Comparison of ENCODE assay signal across 23 mouse cellular contexts in the genomic region with DNA sequence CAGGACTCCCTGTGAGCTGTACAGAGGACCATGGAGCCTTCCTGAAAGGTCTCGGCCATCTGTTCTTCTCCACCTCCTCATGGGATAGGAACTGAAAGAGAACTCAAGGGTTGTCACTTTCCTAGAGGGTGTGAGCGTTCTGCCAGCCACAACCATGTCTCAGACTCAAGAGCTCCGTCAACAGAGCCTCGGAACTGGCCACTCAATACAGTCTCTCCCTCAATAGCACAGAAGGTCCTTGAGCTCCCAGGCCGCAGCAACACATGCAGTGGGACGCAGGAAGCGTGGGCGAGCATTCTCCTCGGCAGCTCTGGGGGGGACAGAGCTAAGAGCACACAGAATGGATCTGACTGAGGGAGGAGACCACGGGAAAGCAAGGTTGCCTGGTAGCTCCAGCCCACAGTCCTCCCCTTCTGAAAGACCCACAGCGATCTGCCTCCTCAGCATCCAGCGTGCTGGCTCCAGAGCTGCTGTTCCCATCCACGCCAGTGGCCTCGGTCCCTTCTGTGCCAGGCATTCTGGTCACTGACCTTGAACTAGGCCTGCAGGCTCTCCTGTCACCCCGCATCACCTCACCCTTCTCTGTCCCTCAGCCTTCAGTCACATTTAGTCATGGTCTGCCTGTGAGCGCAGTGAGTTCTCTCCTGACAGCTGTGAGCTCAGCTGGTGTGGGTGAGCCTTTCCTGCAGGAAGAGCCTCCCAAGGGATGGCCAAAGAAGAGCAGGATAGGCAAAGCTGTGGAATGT. TPM values are rescaled to one million over a fixed set of nuclear protein-coding genes. Genes with fewer than 3 reads are reported as not detected.
DNase-seq lines count a peak whose midpoint lies in the region; ATAC-seq and TF ChIP-seq lines count a peak whose summit lies in the region.
"Had no signal": no experiment of that assay in that cellular context is flagged by ENCODE, and none has a peak within 500 bp of the region (broad histone marks: within the 10 kb centered on the region; RNA-seq: fewer than 3 reads in every experiment).

No protein-coding gene starts in this region.

- H3K36me3 ChIP-seq in hindbrain, postnatal 0 days (ENCODE audit: insufficient read depth, low read length), result peaks cover 3% of the 10 kb centered on the region
- no peaks in the 10 kb centered on the region for H3K36me3 ChIP-seq in hindbrain, embryonic 16.5 days (ENCODE audit: control insufficient read depth, insufficient read depth, low read length)
- peaks cover 6% of the 10 kb centered on the region; the same call in 1 of the 2 replicates for H3K36me3 ChIP-seq in midbrain, embryonic 16.5 days (ENCODE audit: control insufficient read depth, insufficient read depth, low read length)
- H3K36me3 ChIP-seq in midbrain, embryonic 13.5 days, result peaks cover 17% of the 10 kb centered on the region; the same call in 1 of the 2 replicates
- no peaks in the 10 kb centered on the region for H3K36me3 ChIP-seq in forebrain, embryonic 13.5 days (ENCODE audit: poor library complexity, severe bottlenecking)
- H3K36me3 ChIP-seq: embryonic facial prominence, embryonic 10.5 days; limb, embryonic 10.5 days; liver, embryonic 15.5 days had no signal

- no peak overlapping the region for H3K4me2 ChIP-seq in hindbrain, postnatal 0 days (ENCODE audit: low read depth, low read length)
- no peak overlapping the region for H3K4me2 ChIP-seq in hindbrain, embryonic 16.5 days (ENCODE audit: low read length)
- no peak overlapping the region for H3K4me2 ChIP-seq in midbrain, embryonic 16.5 days (ENCODE audit: low read length)
- no peak overlapping the region for H3K4me2 ChIP-seq in midbrain, embryonic 13.5 days (replicated peaks)
- H3K4me2 ChIP-seq in forebrain, embryonic 13.5 days, result no peak overlapping the region
- H3K4me2 ChIP-seq: liver, embryonic 15.5 days had no signal

- H3K27ac ChIP-seq in hindbrain, postnatal 0 days, result 0 out of 2 replicates have a peak overlapping the region, but pooled peaks have one; percentile 7
- no peak overlapping the region for H3K27ac ChIP-seq in hindbrain, embryonic 16.5 days (ENCODE audit: low read depth, low read length)
- H3K27ac ChIP-seq in midbrain, embryonic 16.5 days (ENCODE audit: low read length), result no peak overlapping the region
- no peak overlapping the region for H3K27ac ChIP-seq in midbrain, embryonic 13.5 days
- no peak overlapping the region for H3K27ac ChIP-seq in forebrain, embryonic 13.5 days
- H3K27ac ChIP-seq: embryonic facial prominence, embryonic 10.5 days; kidney, postnatal 0 days; limb, embryonic 10.5 days; liver, embryonic 15.5 days had no signal

- ATAC-seq in hindbrain, postnatal 0 days, result no peak
- no peak for ATAC-seq in hindbrain, embryonic 16.5 days
- no peak for ATAC-seq in midbrain, embryonic 16.5 days
- ATAC-seq in midbrain, embryonic 13.5 days, result no peak
- ATAC-seq in forebrain, embryonic 13.5 days, result no peak
- ATAC-seq: forebrain, embryonic 16.5 days had no signal

- TF ChIP-seq CTCF in hindbrain, postnatal 0 days (IDR thresholded peaks at IDR 0.05; ENCODE audit: low read depth), result no peak

- H3K4me3 ChIP-seq in hindbrain, postnatal 0 days (ENCODE audit: low read length), result no peak overlapping the region
- no peak overlapping the region for H3K4me3 ChIP-seq in hindbrain, embryonic 16.5 days (ENCODE audit: low read length)
- no peak overlapping the region for H3K4me3 ChIP-seq in midbrain, embryonic 16.5 days (ENCODE audit: low read depth, low read length)
- H3K4me3 ChIP-seq in midbrain, embryonic 13.5 days (replicated peaks), result no peak overlapping the region
- no peak overlapping the region for H3K4me3 ChIP-seq in forebrain, embryonic 13.5 days
- H3K4me3 ChIP-seq: embryonic facial prominence, embryonic 10.5 days; limb, embryonic 10.5 days; liver, embryonic 15.5 days had no signal

- H3K9ac ChIP-seq in hindbrain, postnatal 0 days (replicated peaks; ENCODE audit: low read length), result no peak overlapping the region
- no peak overlapping the region for H3K9ac ChIP-seq in hindbrain, embryonic 16.5 days (ENCODE audit: low read depth, low read length)
- H3K9ac ChIP-seq in midbrain, embryonic 16.5 days (ENCODE audit: low read depth, low read length), result peak overlapping the region; percentile 16; the same call in 1 of the 2 replicates
- H3K9ac ChIP-seq in midbrain, embryonic 13.5 days (replicated peaks), result no peak overlapping the region
- H3K9ac ChIP-seq in forebrain, embryonic 13.5 days, result no peak overlapping the region
- H3K9ac ChIP-seq: liver, embryonic 15.5 days had no signal

- H3K9me3 ChIP-seq in hindbrain, postnatal 0 days (ENCODE audit: low read length), result no peaks in the 10 kb centered on the region
- no peaks in the 10 kb centered on the region for H3K9me3 ChIP-seq in hindbrain, embryonic 16.5 days (ENCODE audit: control insufficient read depth, low read length)
- no peaks in the 10 kb centered on the region for H3K9me3 ChIP-seq in midbrain, embryonic 16.5 days (replicated peaks; ENCODE audit: control insufficient read depth, low read length, poor library complexity, severe bottlenecking)
- no peaks in the 10 kb centered on the region for H3K9me3 ChIP-seq in midbrain, embryonic 13.5 days
- H3K9me3 ChIP-seq in forebrain, embryonic 13.5 days (replicated peaks), result no peaks in the 10 kb centered on the region
- H3K9me3 ChIP-seq: embryonic facial prominence, embryonic 10.5 days; limb, embryonic 10.5 days; liver, embryonic 15.5 days; megakaryocyte, embryonic 14.5 days had no signal

- 71% methylated on average over 16 of the region's 16 CpGs for WGBS in hindbrain, postnatal 0 days
- WGBS in hindbrain, embryonic 16.5 days, result 76% methylated on average over 16 of the region's 16 CpGs
- WGBS in midbrain, embryonic 16.5 days, result 79% methylated on average over 16 of the region's 16 CpGs
- 77% methylated on average over 16 of the region's 16 CpGs for WGBS in midbrain, embryonic 13.5 days
- 79% methylated on average over 16 of the region's 16 CpGs for WGBS in forebrain, embryonic 13.5 days

- H3K4me1 ChIP-seq in hindbrain, postnatal 0 days (ENCODE audit: insufficient read depth, low read length), result peaks cover 3% of the 10 kb centered on the region; the same call in 1 of the 2 replicates
- H3K4me1 ChIP-seq in hindbrain, embryonic 16.5 days (ENCODE audit: control insufficient read depth, insufficient read depth, low read depth, low read length), result no peaks in the 10 kb centered on the region
- H3K4me1 ChIP-seq in midbrain, embryonic 16.5 days (ENCODE audit: control insufficient read depth, insufficient read depth, low read length), result no peaks in the 10 kb centered on the region
- H3K4me1 ChIP-seq in midbrain, embryonic 13.5 days (replicated peaks), result peaks cover 15% of the 10 kb centered on the region; the same call in 1 of the 2 replicates
- 0 out of 2 replicates have a peak, but pooled peaks cover 13% of the 10 kb centered on the region for H3K4me1 ChIP-seq in forebrain, embryonic 13.5 days

- peak; percentile 83 for DNase-seq in adrenal gland, adult 2 months
- DNase-seq in adrenal gland, postnatal 4 days (ENCODE audit: low spot score in 2 of 2), result no peak
- DNase-seq in hindbrain, postnatal 0 days (ENCODE audit: low spot score), result peak; percentile 2
- DNase-seq in retina, postnatal 1 day, result peak; percentile 85
- DNase-seq: gastrocnemius, postnatal 36 days; kidney, adult 2 months; liver; thymus, adult 18-20 months; thymus, postnatal 36 days had no signal

- no peaks in the 10 kb centered on the region for H3K27me3 ChIP-seq in hindbrain, postnatal 0 days (ENCODE audit: insufficient read depth, low read length)
- no peaks in the 10 kb centered on the region for H3K27me3 ChIP-seq in hindbrain, embryonic 16.5 days (replicated peaks; ENCODE audit: control insufficient read depth, insufficient read depth, low read length)
- no peaks in the 10 kb centered on the region for H3K27me3 ChIP-seq in midbrain, embryonic 16.5 days (ENCODE audit: control insufficient read depth, insufficient read depth, low read depth, low read length)
- H3K27me3 ChIP-seq in midbrain, embryonic 13.5 days, result no peaks in the 10 kb centered on the region
- no peaks in the 10 kb centered on the region for H3K27me3 ChIP-seq in forebrain, embryonic 13.5 days

RNA-seq across cellular contexts. Expression of gene Fam92b, which starts 15.4 kb away (rescaled TPM):
- 1 to 10 TPM in 1 of 2 experiments, under 1 TPM in 1; 0.61 to 1.4 TPM for total RNA-seq in adrenal gland, adult 2 months (2021)
- 0.95 and 1.7 TPM in 2 replicates for polyA plus RNA-seq in adrenal gland, adult 2 months (2012; rRNA removed)
- 1 to 10 TPM; 1.6 to 2.3 TPM for total RNA-seq in adrenal gland, postnatal 4 days (2021)
- 1.2 and 3.3 TPM in 2 replicates for total RNA-seq in hindbrain, postnatal 0 days (2014; rRNA removed)
- polyA plus RNA-seq in hindbrain, postnatal 0 days (2015; fragmentation: Nextera tagmentation; extraction: Ambion mirVana), result 1.6 and 2.0 TPM in 2 replicates
- 1.8 and 2.6 TPM in 2 replicates for polyA plus RNA-seq in hindbrain, embryonic 16.5 days (2015; fragmentation: Nextera tagmentation; extraction: Ambion mirVana)
- polyA plus RNA-seq in midbrain, embryonic 16.5 days (2015; fragmentation: Nextera tagmentation; extraction: Ambion mirVana), result 2.1 and 2.4 TPM in 2 replicates
- polyA plus RNA-seq in midbrain, embryonic 13.5 days (2015; fragmentation: Nextera tagmentation; extraction: Ambion mirVana), result 2.3 and 2.4 TPM in 2 replicates
- polyA plus RNA-seq in forebrain, embryonic 13.5 days (2015; fragmentation: Nextera tagmentation; extraction: Ambion mirVana), result 1.4 and 1.9 TPM in 2 replicates
- total RNA-seq: gastrocnemius, postnatal 36 days; heart, adult 8-10 months; hematopoietic stem cell, adult 5-6 weeks; layer of hippocampus, postnatal 10 days; neutrophil, adult 5-6 weeks had no signal
- polyA plus RNA-seq: kidney, adult 2 months; kidney, postnatal 0 days; limb, embryonic 10.5 days; liver, embryonic 15.5 days had no signal

RNA-seq across cellular contexts. Expression of gene 6430548M08Rik, which starts 47.9 kb away (rescaled TPM):
- total RNA-seq in adrenal gland, adult 2 months (2021), result 100 to 1,000 TPM in 1 of 2 experiments, 10 to 100 TPM in 1; 98.5 to 118 TPM
- 107 and 149 TPM in 2 replicates for polyA plus RNA-seq in adrenal gland, adult 2 months (2012; rRNA removed)
- total RNA-seq in adrenal gland, postnatal 4 days (2021), result 10 to 100 TPM; 52.7 to 59.3 TPM
- 66.1 and 75.6 TPM in 2 replicates for total RNA-seq in hindbrain, postnatal 0 days (2014; rRNA removed)
- 33.9 and 35.6 TPM in 2 replicates for polyA plus RNA-seq in hindbrain, postnatal 0 days (2015; fragmentation: Nextera tagmentation; extraction: Ambion mirVana)
- polyA plus RNA-seq in hindbrain, embryonic 16.5 days (2015; fragmentation: Nextera tagmentation; extraction: Ambion mirVana), result 32.6 and 38.0 TPM in 2 replicates
- 37.1 and 40.2 TPM in 2 replicates for polyA plus RNA-seq in midbrain, embryonic 16.5 days (2015; fragmentation: Nextera tagmentation; extraction: Ambion mirVana)
- 23.1 and 23.3 TPM in 2 replicates for polyA plus RNA-seq in midbrain, embryonic 13.5 days (2015; fragmentation: Nextera tagmentation; extraction: Ambion mirVana)
- 14.4 and 15.7 TPM in 2 replicates for polyA plus RNA-seq in forebrain, embryonic 13.5 days (2015; fragmentation: Nextera tagmentation; extraction: Ambion mirVana)

Comparison
In these comparisons a context has a peak if more than half of its experiments do, and no peak if none do; other contexts are left out.
1. DNase-seq: peak in adrenal gland, adult 2 months (single experiment), hindbrain, postnatal 0 days (single experiment) and retina, postnatal 1 day (single experiment); none in adrenal gland, postnatal 4 days (0 of 2).